Mouse (Mus musculus) liver, postnatal 0 days (tissue): ENCODE measurements around the gene Med23. TPM values are rescaled to one million over a fixed set of nuclear protein-coding genes. Genes with fewer than 3 reads are reported as not detected.

Experiments used
- ATAC-seq: fragments of 200-750 bp; cut with Nextera tagmentation; 2 replicates; pipeline ENCODE4 v1.8.0; 2017; ENCODE audit warnings: mild to moderate bottlenecking, moderate library complexity
- DNase-seq: peaks from one replicate; pipeline ENCODE4 v3.0.0-alpha.2; 2016
- H3K27ac ChIP-seq: fragments of 300-500 bp; sonication (generic); 2 replicates; pipeline ENCODE4 v1.5.1; 2014; ENCODE audit warnings: antibody characterized with exemption, moderate library complexity, mild to moderate bottlenecking, low read depth
- H3K27me3 ChIP-seq: fragments of 300-500 bp; sonication (generic); 2 replicates; pipeline ENCODE4 v1.6.1; 2014; ENCODE audit warnings: low read length, control low read depth, mixed read lengths; ENCODE audit not compliant: insufficient read depth
- H3K36me3 ChIP-seq: fragments of 300-500 bp; sonication (generic); replicated peaks from 2 replicates; pipeline ENCODE4 v1.6.1; 2014; ENCODE audit warnings: mild to moderate bottlenecking, control low read depth, low read length, moderate library complexity, mixed read lengths; ENCODE audit not compliant: insufficient read depth
- H3K4me1 ChIP-seq: fragments of 300-500 bp; sonication (generic); 2 replicates; pipeline ENCODE4 v1.6.1; 2014; ENCODE audit warnings: antibody characterized with exemption, mild to moderate bottlenecking, control low read depth; ENCODE audit not compliant: insufficient read depth
- H3K4me2 ChIP-seq: fragments of 300-500 bp; sonication (generic); 2 replicates; pipeline ENCODE4 v1.6.1; 2014; ENCODE audit warnings: low read depth, mild to moderate bottlenecking, low read length, moderate library complexity, mixed read lengths
- H3K4me3 ChIP-seq: fragments of 300-500 bp; sonication (generic); 2 replicates; pipeline ENCODE4 v1.5.1; 2014; ENCODE audit warnings: low read depth, low read length
- H3K9ac ChIP-seq: fragments of 300-500 bp; sonication (generic); replicated peaks from 2 replicates; pipeline ENCODE4 v1.6.1; 2014; ENCODE audit warnings: mild to moderate bottlenecking, moderate library complexity
- H3K9me3 ChIP-seq: fragments of 300-500 bp; sonication (generic); 2 replicates; pipeline ENCODE4 v1.6.1; 2016; ENCODE audit warnings: mild to moderate bottlenecking, control low read depth, low read length, mixed read lengths
- CTCF ChIP-seq: sonication (generic); IDR thresholded peaks from 2 replicates; pipeline ENCODE4 v1.5.1; 2016; ENCODE audit warnings: antibody characterized with exemption, low read depth
- EP300 ChIP-seq: IDR thresholded peaks from 2 replicates; pipeline ENCODE4 v1.6.1; 2016; ENCODE audit warnings: antibody characterized with exemption, low read depth, mild to moderate bottlenecking
- WGBS: fragments of 180-500 bp; shearing (Covaris S2); extraction: QIAGEN DNeasy Blood & Tissue Kit; methylation state at CpG from one replicate; pipeline ENCODE4 v1.1.7; 2014; ENCODE audit not compliant: insufficient replicate concordance; 5-methylcytosine and 5-hydroxymethylcytosine counted together
- polyA plus RNA-seq: library from polyadenylated mRNA; unstranded; fragments of >200 nt; fragmentation: Nextera tagmentation; extraction: Ambion mirVana; gene quantifications from 2 replicates; pipeline ENCODE4 v1.2.1, GENCODE M21; 2015

Med23 gene
- polyA plus RNA-seq, 1 experiment from 2014 or later = 3.4 TPM

GRCm38 (mm10) chr10:24832306-24832705 lies 37.5 kb upstream of the Med23 start:
- H3K4me2 ChIP-seq = no peak overlapping the region
- no peaks in the 10 kb centered on the region for H3K36me3 ChIP-seq
- peaks cover 9% of the 10 kb centered on the region for H3K4me1 ChIP-seq
- no peak overlapping the region for H3K4me3 ChIP-seq
- no peak for TF ChIP-seq CTCF
- TF ChIP-seq EP300 = no peak
- H3K9ac ChIP-seq = no peak overlapping the region
- no peak for DNase-seq
- no peaks in the 10 kb centered on the region for H3K27me3 ChIP-seq
- ATAC-seq = no peak
- H3K27ac ChIP-seq = no peak overlapping the region
- no peaks in the 10 kb centered on the region for H3K9me3 ChIP-seq
- 86% methylated on average over 9 of the region's 9 CpGs for WGBS

- 0 out of 2 replicates have a peak overlapping the region, but pooled peaks have one; percentile 9 for H3K4me2 ChIP-seq
- ATAC-seq = no peak
- H3K4me3 ChIP-seq = no peak overlapping the region
- TF ChIP-seq CTCF (no peak), EP300 (no peak)
- peaks cover 6% of the 10 kb centered on the region for H3K4me1 ChIP-seq
- H3K9ac ChIP-seq = no peak overlapping the region; the same call in 1 of the 2 replicates
- H3K9me3 ChIP-seq = peaks cover 10% of the 10 kb centered on the region; the same call in 1 of the 2 replicates
- H3K27ac ChIP-seq = no peak overlapping the region
- DNase-seq = no peak
- WGBS = 46% methylated on average over 4 of the region's 4 CpGs
- H3K27me3 ChIP-seq = no peaks in the 10 kb centered on the region
- H3K36me3 ChIP-seq = no peaks in the 10 kb centered on the region
Measured at GRCm38 (mm10) chr10:24834634-24835371, 35.0 kb upstream of the Med23 start.

DNA sequence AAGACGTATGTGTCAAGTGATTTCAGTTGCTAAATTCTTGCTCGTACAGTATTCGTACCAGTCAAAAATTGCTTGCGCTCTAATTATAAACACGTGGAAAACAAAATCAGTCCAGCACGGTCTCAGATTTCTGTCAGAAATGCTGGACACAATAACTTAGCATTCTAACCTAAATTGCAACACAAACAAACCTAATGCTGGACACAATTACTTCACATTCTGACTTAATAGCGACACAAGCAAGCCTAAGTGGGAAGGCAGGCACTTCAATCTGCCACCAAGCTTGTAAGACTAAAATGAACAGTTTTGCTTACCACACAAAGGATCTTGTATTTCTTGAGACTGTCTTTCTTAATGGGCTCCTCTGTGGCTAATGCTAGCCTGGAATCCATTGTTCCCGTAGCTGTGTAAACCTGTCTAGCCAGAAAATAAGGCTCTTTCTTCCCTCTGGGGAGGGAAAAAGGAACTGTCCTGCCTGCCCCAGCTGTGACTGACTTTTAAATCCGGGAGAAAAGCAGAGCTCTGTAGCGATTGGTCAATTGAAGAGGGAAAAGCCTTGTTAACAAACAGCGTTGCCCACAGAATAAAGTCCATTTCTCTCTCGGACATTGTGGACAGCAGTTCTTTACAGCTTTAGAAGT lies 34.0 kb upstream of the Med23 start:
- peak; percentile 80 for ATAC-seq
- DNase-seq = no peak
- TF ChIP-seq CTCF = no peak
- no peak for TF ChIP-seq EP300
- peak overlapping the region; percentile 26 for H3K4me3 ChIP-seq
- 37% methylated on average over 12 of the region's 12 CpGs for WGBS
- H3K4me2 ChIP-seq = peak overlapping the region; percentile 56
- peaks cover 10% of the 10 kb centered on the region; the same call in 1 of the 2 replicates for H3K9me3 ChIP-seq
- peak overlapping the region; percentile 52 for H3K27ac ChIP-seq
- no peak overlapping the region for H3K9ac ChIP-seq
- peaks cover 6% of the 10 kb centered on the region for H3K4me1 ChIP-seq
- no peaks in the 10 kb centered on the region for H3K36me3 ChIP-seq
- H3K27me3 ChIP-seq = no peaks in the 10 kb centered on the region

GRCm38 (mm10) chr10:24836366-24837038 lies 33.3 kb upstream of the Med23 start:
- TF ChIP-seq CTCF (no peak), EP300 (no peak)
- Histone ChIP-seq H3K27ac (peak overlapping the region; percentile 13; the same call in 1 of the 2 replicates), H3K36me3 (no peaks in the 10 kb centered on the region), H3K4me2 (peak overlapping the region; percentile 56), H3K9ac (no peak overlapping the region; the same call in 1 of the 2 replicates), H3K4me3 (no peak overlapping the region), H3K9me3 (peaks cover 10% of the 10 kb centered on the region; the same call in 1 of the 2 replicates), H3K4me1 (peaks cover 6% of the 10 kb centered on the region), H3K27me3 (no peaks in the 10 kb centered on the region)
- DNase-seq (no peak), ATAC-seq (peak; percentile 72)
- 61% methylated on average over 4 of the region's 4 CpGs for WGBS

- WGBS = 81% methylated on average over 4 of the region's 4 CpGs
- ATAC-seq (no peak), DNase-seq (no peak)
- H3K4me3 ChIP-seq = no peak overlapping the region
- H3K27ac ChIP-seq = no peak overlapping the region
- no peak overlapping the region for H3K4me2 ChIP-seq
- TF ChIP-seq CTCF = no peak
- no peak for TF ChIP-seq EP300
- H3K4me1 ChIP-seq = peaks cover 6% of the 10 kb centered on the region; the same call in 1 of the 2 replicates
- peaks cover 14% of the 10 kb centered on the region; the same call in 1 of the 2 replicates for H3K9me3 ChIP-seq
- no peaks in the 10 kb centered on the region for H3K27me3 ChIP-seq
- H3K9ac ChIP-seq = no peak overlapping the region
- H3K36me3 ChIP-seq = no peaks in the 10 kb centered on the region
Measured at GRCm38 (mm10) chr10:24840795-24841194, 29.0 kb upstream of the Med23 start.

DNA sequence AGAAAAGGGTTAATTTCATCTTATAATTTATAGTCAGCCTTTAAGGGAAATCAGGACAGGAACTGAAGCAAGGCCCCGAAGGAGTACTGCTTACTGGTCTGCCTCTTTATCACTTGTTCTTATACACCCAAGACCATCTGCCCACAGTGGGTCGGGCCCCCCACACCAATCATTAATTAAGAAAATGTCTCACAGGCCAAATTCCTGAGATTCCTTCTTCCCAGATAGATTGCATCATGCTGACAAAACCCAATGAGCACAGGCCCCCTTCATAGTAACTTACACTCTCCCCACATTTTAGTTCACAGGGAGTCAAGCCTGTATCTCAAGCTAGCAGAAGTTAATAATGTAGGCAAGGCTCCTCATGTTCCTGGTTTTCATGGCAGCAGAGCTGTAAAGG lies 27.8 kb upstream of the Med23 start:
- 57% methylated on average over 2 of the region's 2 CpGs for WGBS
- no peak overlapping the region for H3K4me3 ChIP-seq
- ATAC-seq = no peak

More for the DNA sequence above, 27.8 kb upstream of the Med23 start:
- H3K36me3 ChIP-seq = no peaks in the 10 kb centered on the region
- H3K4me2 ChIP-seq = 0 out of 2 replicates have a peak overlapping the region, but pooled peaks have one; percentile 22
- no peak for TF ChIP-seq EP300
- TF ChIP-seq CTCF = no peak
- no peak overlapping the region for H3K27ac ChIP-seq
- peaks cover 6% of the 10 kb centered on the region; the same call in 1 of the 2 replicates for H3K4me1 ChIP-seq
- DNase-seq = no peak
- H3K9ac ChIP-seq = no peak overlapping the region
- H3K27me3 ChIP-seq = no peaks in the 10 kb centered on the region
- peaks cover 14% of the 10 kb centered on the region; the same call in 1 of the 2 replicates for H3K9me3 ChIP-seq
